Mouse (Mus musculus): Measurements from ENCODE around the gene Zic5.
"Not testable (repeated sequence)": the region's sequence is repeated elsewhere in the genome, so short reads cannot be mapped to it uniquely, and the experiment has no call there.

Zic5 gene

DNA sequence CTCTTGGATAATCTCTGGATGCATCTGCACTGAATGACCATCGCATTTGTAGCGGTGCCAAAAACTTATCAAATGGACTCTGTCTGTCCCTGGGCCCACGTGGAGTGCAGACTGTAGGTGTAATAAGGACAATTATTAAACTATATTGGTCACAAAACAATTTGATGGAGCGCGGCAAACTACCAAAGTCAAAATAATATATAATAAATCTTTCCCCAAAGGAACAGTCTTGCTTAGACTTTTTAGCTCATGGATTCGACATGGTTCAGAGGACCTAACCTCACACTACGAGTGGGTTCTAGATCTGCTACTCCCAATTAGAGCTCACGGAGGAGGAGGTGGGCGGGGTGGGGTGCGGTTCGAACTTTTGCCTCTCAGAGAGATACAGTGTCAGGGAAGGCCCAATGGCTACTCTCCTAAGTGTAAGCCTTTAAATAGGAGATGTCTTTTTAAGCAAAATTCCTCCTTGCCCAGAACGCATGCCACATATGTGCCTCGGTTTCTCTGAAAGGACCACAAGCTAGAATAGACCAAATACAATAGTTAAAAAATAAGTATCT, 534 bp upstream of the Zic5 start:
- in situ Hi-C loops (cut with MseI, MboI), result no loop called here

GRCm38 (mm10) chr14:122464351-122464762, 1.1 kb downstream of the Zic5 start:
- in situ Hi-C loops (cut with MseI, MboI), result no loop called here

- in situ Hi-C loops (cut with MseI, MboI), result not testable (repeated sequence)
Measured at GRCm38 (mm10) chr14:122463734-122464341, 1.6 kb downstream of the Zic5 start.

GRCm38 (mm10) chr14:122463080-122463691, 2.3 kb downstream of the Zic5 start:
- in situ Hi-C loops (cut with MseI, MboI), result no loop called here

- in situ Hi-C loops (cut with MseI, MboI), result no loop called here
Measured at GRCm38 (mm10) chr14:122462689-122463079, 2.8 kb downstream of the Zic5 start.

DNA sequence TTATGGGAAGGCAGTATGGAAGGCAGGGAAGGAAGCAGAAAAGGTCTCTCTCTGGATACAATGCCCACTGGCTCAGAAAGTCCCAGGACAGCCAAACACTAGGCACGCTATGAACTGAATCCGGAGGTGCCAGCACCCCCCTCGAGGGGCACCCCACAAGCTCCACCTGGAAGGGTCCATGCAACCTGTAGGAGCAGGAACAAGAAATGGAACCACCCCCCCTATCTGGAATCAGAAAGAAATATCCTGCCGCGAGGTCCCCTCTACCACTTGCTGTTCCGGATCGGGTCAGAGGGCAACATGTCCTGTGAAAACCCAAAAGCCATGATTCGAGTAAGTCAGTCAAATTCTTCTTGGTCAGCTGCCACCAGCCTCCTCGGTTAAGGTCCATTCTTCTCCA, 3.5 kb downstream of the Zic5 start:
- in situ Hi-C loops (cut with MseI, MboI), result no loop called here

GRCm38 (mm10) chr14:122461500-122461899, 4.0 kb downstream of the Zic5 start:
- in situ Hi-C loops (cut with MseI, MboI), result no loop called here

GRCm38 (mm10) chr14:122460226-122460625, 5.3 kb downstream of the Zic5 start:
- in situ Hi-C loops (cut with MseI, MboI), result no loop called here

GRCm38 (mm10) chr14:122459776-122460175, 5.7 kb downstream of the Zic5 start:
- in situ Hi-C loops (cut with MseI, MboI), result no loop called here

- in situ Hi-C loops (cut with MseI, MboI), result not testable (repeated sequence)
Measured at GRCm38 (mm10) chr14:122459332-122459731, 6.1 kb downstream of the Zic5 start.

GRCm38 (mm10) chr14:122455562-122455958, 9.9 kb downstream of the Zic5 start:
- in situ Hi-C loops (cut with MseI, MboI), result no loop called here

- in situ Hi-C loops (cut with MseI, MboI), result no loop called here
Measured at GRCm38 (mm10) chr14:122454901-122455561, 10.4 kb downstream of the Zic5 start.

GRCm38 (mm10) chr14:122453996-122454738, 11.3 kb downstream of the Zic5 start:
- in situ Hi-C loops (cut with MseI, MboI), result no loop called here

- in situ Hi-C loops (cut with MseI, MboI), result no loop called here
Measured at GRCm38 (mm10) chr14:122453388-122453995, 12.0 kb downstream of the Zic5 start.

DNA sequence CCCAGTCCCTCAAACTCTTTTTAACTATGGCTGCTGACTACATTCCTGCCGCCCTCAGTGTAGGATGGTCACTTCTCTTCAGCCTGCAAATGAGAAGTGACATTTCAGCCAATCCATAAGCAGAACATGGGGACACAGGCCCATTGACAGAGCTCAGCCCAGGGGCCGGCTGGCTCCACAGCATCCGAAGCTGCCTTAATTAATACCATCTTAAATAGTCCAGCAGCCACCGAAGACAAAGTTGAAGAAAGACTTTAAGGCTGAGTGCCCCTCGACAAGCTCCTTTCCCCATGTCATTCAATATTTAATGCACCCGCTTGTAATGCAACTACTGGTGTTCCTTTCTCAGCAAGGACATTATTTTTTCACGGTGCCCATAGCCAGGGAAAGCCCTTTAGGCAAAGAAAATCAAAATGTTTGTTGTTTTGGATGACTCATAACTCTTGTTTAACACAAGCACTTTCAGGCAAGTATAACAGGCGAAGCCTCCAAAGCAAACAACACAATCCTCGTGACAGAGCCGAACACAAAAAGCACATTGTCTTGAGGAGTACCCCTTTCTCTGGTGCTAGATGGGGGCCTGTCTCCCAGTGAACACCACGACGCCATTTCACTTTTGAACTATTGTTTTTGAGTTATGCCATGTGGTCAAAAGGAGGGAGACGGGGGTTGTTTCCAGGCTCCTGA, 12.6 kb downstream of the Zic5 start:
- in situ Hi-C loops (cut with MseI, MboI), result no loop called here

DNA sequence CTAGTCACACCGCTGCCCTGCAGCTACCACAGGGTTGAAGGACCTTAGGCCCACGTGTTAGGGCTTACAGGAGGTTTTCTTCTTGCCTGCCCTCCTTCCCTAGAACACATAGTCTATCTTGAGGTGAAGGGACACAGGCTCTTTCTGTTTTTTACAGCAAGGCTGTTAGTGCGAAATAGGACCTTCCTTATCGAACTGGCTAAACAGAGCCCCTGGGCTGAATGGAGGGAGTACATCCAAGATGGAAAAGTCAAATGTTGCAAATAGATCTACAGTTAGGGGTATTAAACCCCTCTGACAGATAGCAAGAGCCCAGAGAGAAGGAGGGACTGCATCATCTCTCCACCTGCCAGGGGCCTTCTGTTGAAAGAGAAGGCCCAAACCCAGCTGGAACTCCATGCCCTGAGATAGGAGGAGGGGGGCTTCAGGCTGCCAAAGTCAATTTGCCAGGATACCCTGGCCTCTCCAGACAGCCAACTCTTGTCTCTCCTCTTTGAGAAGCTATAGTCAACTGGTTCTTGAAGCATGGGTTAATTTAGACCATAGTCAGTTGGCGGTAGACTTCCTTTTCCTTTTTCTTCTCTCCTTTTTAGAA, 13.8 kb downstream of the Zic5 start:
- in situ Hi-C loops (cut with MseI, MboI), result no loop called here

DNA sequence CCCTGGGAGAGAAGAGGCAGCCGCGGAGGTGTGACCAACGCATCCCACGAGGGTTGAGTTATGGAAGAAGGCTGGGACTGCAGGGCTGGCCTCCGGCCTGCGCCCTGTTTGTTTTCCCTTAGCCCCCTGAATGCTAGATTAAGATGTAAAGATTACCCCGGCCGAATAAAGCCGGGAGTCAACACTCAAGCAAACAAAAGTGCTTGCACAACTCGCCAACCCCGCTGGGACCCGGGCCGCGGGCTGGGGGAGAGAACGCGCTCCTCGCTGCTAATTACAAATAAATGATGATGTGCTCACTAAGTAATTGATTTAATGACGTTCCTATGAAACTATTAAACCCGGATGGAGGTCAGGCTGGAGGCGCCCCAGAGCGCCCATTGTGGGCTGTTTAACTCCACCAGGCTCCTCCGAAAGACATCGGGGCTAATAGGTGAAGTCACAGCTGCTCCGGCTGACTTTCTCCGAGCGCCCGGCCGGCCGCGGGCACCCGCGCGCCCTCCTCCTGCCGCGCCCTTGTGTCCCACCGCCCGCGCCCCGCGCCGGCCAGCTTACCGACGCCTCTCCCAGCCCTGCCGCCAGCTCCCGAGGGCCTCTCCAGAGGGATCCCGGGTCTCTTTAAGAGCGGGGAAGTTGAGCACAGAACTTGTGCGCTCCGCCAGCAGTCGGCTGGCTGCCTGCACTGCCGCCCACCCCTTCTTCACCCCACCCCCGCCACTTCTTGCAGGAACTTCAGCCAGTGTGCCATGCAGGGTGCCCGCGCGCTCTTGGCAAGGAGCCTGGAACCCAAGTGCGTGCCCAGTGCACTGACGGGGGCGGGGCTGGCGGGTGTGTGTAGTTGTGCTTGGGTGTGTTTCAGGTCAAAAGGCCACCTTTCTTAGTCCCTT, 14.7 kb downstream of the Zic5 start, which contains the start of gene Gm5089:
Gene Gm5089, minus strand, starts transcription at position 620 of the 887 bp plus-strand sequence.
- in situ Hi-C loops (cut with MseI, MboI), result no loop called here

DNA sequence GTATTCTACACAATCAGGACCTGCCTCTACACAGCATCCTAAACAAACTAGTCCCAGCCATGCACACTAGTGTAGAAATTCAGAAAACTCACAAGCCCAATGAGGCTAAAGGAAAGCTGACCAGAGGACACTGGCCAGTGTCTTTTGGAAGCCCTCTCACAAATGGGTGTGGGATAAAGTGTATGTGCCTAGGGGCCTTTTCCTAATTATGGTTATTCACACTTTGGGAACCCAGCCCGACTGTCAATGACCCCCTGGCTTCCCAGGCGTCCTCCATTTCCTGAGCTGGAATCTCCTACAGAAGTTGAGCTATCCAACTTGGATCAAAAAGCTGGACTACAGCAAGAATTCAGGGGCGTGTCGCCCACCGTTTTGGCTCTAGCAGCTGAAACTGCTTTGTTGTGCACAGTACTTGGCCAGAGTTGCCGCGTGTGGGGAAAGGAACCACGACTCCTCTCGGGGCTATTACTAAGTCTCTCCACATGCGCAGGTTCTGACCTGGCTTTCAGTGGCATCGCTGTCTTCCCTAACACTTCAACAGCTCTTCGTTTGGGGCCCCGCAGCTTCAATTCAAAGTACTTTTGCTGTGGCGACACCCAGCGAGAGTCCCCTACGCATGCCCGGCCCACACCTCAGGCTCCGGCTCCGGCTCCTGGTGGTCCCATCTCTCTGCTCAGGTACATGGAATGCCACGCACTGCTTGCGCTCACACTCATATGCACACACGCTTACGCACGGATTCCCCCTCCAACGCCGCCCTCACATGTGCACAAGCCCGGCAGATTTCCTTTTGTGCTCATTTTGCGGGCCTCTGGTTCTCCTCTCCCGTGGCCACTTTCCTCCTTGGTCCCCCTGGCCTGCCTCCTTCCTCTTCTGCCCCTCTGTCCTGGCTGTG, 15.6 kb downstream of the Zic5 start:
- in situ Hi-C loops (cut with MseI, MboI), result no loop called here

GRCm38 (mm10) chr14:122436850-122437249, 28.6 kb downstream of the Zic5 start:
- in situ Hi-C loops (cut with MseI, MboI), result no loop called here

Measured in mouse trophoblast stem cell (cell line).